Mouse (Mus musculus): ENCODE measurements at regions not wholly inside any gene's neighbourhood (a gene's known extent, or its start where the extent isn't known, plus 50 kb on each side); places are given as distances from the start of the nearest gene placed in this dataset.
"Not testable (repeated sequence)": the region's sequence is repeated elsewhere in the genome, so short reads cannot be mapped to it uniquely, and the experiment has no call there.

DNA sequence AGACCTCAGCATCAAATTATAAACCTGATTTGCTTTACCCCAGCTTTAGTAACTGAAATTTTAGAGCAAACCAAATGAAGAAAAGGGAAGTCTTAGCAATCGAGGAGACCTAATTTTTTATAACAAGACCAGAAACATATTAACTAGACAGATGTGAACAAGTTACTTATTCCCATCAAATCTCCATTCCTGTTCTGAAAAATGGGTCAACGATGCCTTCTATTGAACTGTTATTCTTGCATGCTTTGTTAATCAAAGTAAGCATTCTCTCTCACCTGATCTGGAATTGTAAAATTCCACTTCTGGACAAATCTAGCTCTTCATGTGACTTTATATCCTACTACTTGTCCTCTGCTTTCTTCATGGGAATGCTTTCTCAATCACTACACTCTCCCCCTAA is 137.6 kb downstream of the Arrdc3 start:
- no peak overlapping the region for H3K4me2 ChIP-seq
- 61% methylated on average over 2 of the region's 2 CpGs for WGBS (ENCODE audit: insufficient replicate concordance)
- H3K9ac ChIP-seq, result no peak overlapping the region
- no peak overlapping the region for H3K4me3 ChIP-seq
- no peaks in the 10 kb centered on the region for H3K36me3 ChIP-seq
- ATAC-seq, result no peak
- H3K27me3 ChIP-seq (replicated peaks), result no peaks in the 10 kb centered on the region
- no peaks in the 10 kb centered on the region for H3K9me3 ChIP-seq (replicated peaks)
- H3K27ac ChIP-seq, result no peak overlapping the region
- no peaks in the 10 kb centered on the region for H3K4me1 ChIP-seq

DNA sequence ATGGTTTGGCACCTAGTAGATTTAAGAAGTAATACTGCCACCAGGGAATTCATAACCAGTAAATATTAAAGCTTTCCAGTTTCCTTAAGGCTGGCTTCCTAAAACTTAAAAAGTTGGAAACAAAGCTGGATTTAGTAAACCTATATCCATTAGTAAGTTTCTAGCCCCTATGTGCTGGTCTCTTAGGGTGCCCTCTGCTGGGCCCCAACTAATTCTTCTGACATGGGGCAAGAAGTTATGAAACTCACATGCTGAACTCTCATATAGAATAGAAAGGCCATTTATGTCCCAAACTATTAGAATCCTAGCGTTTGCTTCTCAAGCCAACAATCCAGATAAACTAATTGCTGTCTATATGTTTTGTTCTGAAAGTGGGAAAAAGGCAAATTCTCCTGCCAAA is 139.2 kb downstream of the Arrdc3 start:
- no peak overlapping the region for H3K4me2 ChIP-seq
- H3K27me3 ChIP-seq (replicated peaks), result no peaks in the 10 kb centered on the region
- H3K4me1 ChIP-seq, result no peaks in the 10 kb centered on the region
- no peak for ATAC-seq
- H3K36me3 ChIP-seq, result no peaks in the 10 kb centered on the region
- H3K4me3 ChIP-seq, result no peak overlapping the region
- no peak overlapping the region for H3K27ac ChIP-seq
- no peak overlapping the region for H3K9ac ChIP-seq
- no peaks in the 10 kb centered on the region for H3K9me3 ChIP-seq (replicated peaks)
- WGBS (ENCODE audit: insufficient replicate concordance), result 67% methylated on average over 1 of the region's 1 CpGs

DNA sequence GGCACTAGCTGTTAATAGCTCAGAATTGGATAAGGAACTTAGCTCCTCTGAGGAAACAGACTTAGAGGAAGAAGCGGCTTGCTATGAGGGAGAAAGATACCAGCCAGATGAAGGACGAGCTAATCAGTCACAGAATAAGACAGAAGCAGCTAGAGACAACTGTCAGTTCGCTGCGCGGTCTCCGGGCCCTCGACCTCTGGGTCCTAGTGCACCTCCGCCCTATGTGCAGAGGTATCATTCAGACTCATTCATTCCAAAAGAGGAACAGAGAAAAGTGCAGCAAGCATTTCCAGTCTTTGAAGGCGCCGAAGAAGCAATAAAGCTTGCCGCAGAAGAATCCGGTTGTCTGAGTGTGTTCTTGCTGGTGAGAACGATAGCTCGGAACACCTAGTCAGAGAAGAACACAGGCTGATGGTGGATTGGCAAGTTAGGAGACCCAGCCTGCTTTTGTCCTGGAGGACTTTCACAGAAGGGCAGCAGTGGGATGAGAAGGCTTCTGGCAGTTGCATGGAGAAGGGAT is 142.1 kb downstream of the Arrdc3 start:
- not testable (repeated sequence) for H3K9me3 ChIP-seq (replicated peaks); H3K4me2 ChIP-seq; H3K27ac ChIP-seq; H3K27me3 ChIP-seq (replicated peaks); H3K9ac ChIP-seq; H3K4me3 ChIP-seq; H3K4me1 ChIP-seq; H3K36me3 ChIP-seq; ATAC-seq
- 72% methylated on average over 14 of the region's 14 CpGs for WGBS (ENCODE audit: insufficient replicate concordance)

DNA sequence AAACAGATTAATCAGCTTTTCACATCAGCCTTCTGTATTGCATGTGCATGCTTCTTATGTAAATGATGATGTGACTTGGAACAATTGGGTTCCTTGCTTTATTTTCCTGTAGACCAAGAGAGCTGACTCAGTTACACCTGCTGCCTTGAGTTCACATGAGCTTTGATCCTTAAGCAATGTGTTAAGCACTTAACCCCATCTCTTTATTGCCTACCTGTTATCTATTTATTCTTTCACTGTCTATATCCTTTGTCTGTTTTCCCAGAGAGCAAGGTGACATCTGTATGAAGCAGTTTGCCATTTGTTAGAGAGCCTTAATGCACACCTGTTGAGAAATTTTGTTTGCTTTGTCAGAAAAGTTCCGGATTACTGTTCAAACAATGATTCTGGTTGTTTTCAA is 154.1 kb downstream of the Arrdc3 start:
- Histone ChIP-seq H3K27me3 (replicated peaks) (no peaks in the 10 kb centered on the region), H3K36me3 (no peaks in the 10 kb centered on the region), H3K4me2 (no peak overlapping the region), H3K9ac (no peak overlapping the region), H3K4me3 (no peak overlapping the region), H3K9me3 (replicated peaks) (no peaks in the 10 kb centered on the region), H3K27ac (no peak overlapping the region), H3K4me1 (no peaks in the 10 kb centered on the region)
- 52% methylated on average over 1 of the region's 1 CpGs for WGBS (ENCODE audit: insufficient replicate concordance)
- no peak for ATAC-seq

DNA sequence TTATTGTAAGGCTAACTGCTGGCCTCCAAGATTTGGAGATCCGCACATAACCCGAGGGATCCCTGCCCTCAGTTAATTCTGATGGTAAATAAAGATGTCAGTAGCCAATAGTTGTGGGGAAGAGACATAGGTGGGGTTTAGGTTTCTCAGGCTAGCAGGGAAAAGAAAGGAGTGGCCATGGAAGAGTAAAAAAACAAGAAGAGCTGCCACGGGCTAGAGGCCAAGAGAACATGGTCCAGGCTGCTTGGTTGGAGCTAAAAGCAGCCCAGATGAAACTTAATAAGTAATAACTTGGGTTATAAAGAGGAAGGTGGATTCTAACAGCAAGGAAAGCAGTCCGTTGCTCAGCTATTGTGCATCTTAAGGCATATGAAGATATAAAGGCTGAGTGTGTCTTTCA is 155.6 kb downstream of the Arrdc3 start:
- no peaks in the 10 kb centered on the region for H3K27me3 ChIP-seq (replicated peaks)
- H3K4me3 ChIP-seq, result no peak overlapping the region
- no peaks in the 10 kb centered on the region for H3K9me3 ChIP-seq (replicated peaks)
- H3K9ac ChIP-seq, result no peak overlapping the region
- WGBS (ENCODE audit: insufficient replicate concordance), result 66% methylated on average over 4 of the region's 4 CpGs
- H3K27ac ChIP-seq, result no peak overlapping the region
- H3K4me2 ChIP-seq, result no peak overlapping the region
- no peaks in the 10 kb centered on the region for H3K4me1 ChIP-seq
- no peaks in the 10 kb centered on the region for H3K36me3 ChIP-seq
- ATAC-seq, result no peak

DNA sequence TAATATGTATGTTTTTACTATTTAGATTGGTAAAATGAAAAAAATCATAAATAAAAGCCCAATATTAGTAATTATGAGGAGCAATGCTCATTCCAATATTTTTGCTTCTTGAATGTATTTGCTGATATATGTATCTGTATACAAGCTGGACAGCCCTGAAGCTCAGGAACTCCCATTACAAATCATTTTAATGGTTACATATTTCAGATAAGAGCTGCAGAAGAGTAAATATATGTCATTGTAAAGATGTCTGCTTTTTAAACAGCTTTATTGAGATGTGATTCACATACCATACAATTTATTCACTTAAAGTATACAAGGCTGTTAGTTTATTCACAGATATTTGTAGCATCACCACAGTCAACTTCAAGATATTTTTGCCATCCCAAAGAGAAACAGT is 157.3 kb downstream of the Arrdc3 start:
- Histone ChIP-seq H3K4me1 (no peaks in the 10 kb centered on the region), H3K27ac (no peak overlapping the region), H3K9me3 (replicated peaks) (no peaks in the 10 kb centered on the region), H3K4me2 (no peak overlapping the region), H3K36me3 (no peaks in the 10 kb centered on the region), H3K4me3 (no peak overlapping the region), H3K9ac (no peak overlapping the region), H3K27me3 (replicated peaks) (no peaks in the 10 kb centered on the region)
- no peak for ATAC-seq

DNA sequence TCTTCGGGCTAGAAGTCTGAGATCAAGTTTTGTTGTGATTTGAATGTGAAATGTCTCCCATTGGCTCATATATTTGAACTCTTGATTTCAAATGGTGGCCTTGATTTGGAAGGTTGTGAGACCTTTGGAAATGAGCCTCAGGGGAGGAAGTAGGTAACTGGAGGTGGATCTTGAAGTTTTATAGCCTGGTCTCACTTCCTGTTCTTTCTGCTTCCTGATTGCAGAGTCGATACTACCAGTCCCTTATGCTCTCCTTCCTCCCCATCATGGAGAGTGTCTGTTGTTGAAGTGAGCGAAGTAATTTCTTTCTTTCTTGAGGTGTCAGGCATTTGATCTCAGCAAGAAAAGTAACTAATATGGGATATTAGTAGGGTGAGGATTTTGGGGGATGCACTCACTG is 158.5 kb downstream of the Arrdc3 start:
- H3K4me3 ChIP-seq, result no peak overlapping the region

More for the DNA sequence above, 158.5 kb downstream of the Arrdc3 start:
- H3K27me3 ChIP-seq (replicated peaks), result no peaks in the 10 kb centered on the region
- no peak overlapping the region for H3K27ac ChIP-seq
- H3K4me1 ChIP-seq, result no peaks in the 10 kb centered on the region
- no peaks in the 10 kb centered on the region for H3K9me3 ChIP-seq (replicated peaks)
- no peak overlapping the region for H3K9ac ChIP-seq
- H3K36me3 ChIP-seq, result no peaks in the 10 kb centered on the region
- no peak overlapping the region for H3K4me2 ChIP-seq
- ATAC-seq, result no peak
- WGBS (ENCODE audit: insufficient replicate concordance), result 55% methylated on average over 3 of the region's 3 CpGs

Data from liver, embryonic 12.5 days (tissue).